In the genomic region with DNA sequence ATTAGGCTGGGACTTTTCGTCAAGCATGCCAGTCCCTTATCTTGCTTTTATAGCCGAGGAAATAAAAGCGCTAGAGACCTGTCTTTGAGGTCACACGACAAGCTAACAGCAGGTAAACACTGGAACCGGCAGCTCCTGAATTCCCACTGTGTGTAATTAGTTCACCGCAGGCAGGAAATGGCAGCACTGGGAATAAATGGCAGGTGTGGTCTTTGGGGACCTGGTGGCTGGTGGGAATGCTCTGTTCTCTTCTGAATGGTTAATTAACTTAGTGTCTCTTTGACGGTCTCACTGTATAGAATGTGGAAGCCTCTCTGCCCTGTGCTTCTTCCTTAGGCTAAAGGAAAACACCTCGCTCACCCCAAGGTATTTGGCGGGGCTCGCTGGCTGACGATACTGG, we compare ENCODE assay signal across 9 mouse cellular contexts. TPM values are rescaled to one million over a fixed set of nuclear protein-coding genes. Genes with fewer than 3 reads are reported as not detected.
A peak's percentile ranks its signal among the peaks of the same experiment; 100 is the strongest.
DNase-seq lines count a peak whose midpoint lies in the region; ATAC-seq and TF ChIP-seq lines count a peak whose summit lies in the region.
"Had no signal": no experiment of that assay in that cellular context is flagged by ENCODE, and none has a peak within 500 bp of the region (broad histone marks: within the 10 kb centered on the region; RNA-seq: fewer than 3 reads in every experiment).

No protein-coding gene starts in this region.

- peaks cover 14% of the 10 kb centered on the region for H3K4me1 ChIP-seq in liver, postnatal 0 days (ENCODE audit: insufficient read depth)
- H3K4me1 ChIP-seq in hindbrain, embryonic 14.5 days (replicated peaks; ENCODE audit: control insufficient read depth, insufficient read depth, low read length), result peaks cover 11% of the 10 kb centered on the region; the same call in 1 of the 2 replicates

- no peak for TF ChIP-seq CTCF in liver, postnatal 0 days (IDR thresholded peaks at IDR 0.05; ENCODE audit: low read depth)

- no peaks in the 10 kb centered on the region for H3K27me3 ChIP-seq in liver, postnatal 0 days (ENCODE audit: insufficient read depth, low read length)
- no peaks in the 10 kb centered on the region for H3K27me3 ChIP-seq in myocyte (ENCODE audit: control insufficient read depth, insufficient read depth, insufficient read length)
- no peaks in the 10 kb centered on the region for H3K27me3 ChIP-seq in hindbrain, embryonic 14.5 days (ENCODE audit: control insufficient read depth, insufficient read depth, low read length)

- H3K4me3 ChIP-seq in liver, postnatal 0 days (ENCODE audit: low read depth, low read length), result no peak overlapping the region
- no peak overlapping the region for H3K4me3 ChIP-seq in myocyte
- no peak overlapping the region for H3K4me3 ChIP-seq in hindbrain, embryonic 14.5 days (replicated peaks; ENCODE audit: low read length)

- no peak overlapping the region for H3K9ac ChIP-seq in liver, postnatal 0 days (replicated peaks)
- H3K9ac ChIP-seq in hindbrain, embryonic 14.5 days, result no peak overlapping the region

- ATAC-seq in liver, postnatal 0 days, result no peak
- ATAC-seq in hematopoietic stem cell, adult 5-6 weeks (replicated peaks in 1 of 2; ENCODE audit: insufficient read depth in 1 of 2, low FRiP score in 2 of 2, low TSS enrichment in 1 of 2, low read depth in 1 of 2, poor library complexity in 2 of 2, severe bottlenecking in 2 of 2), result peak; percentile 5 to 6; a peak in 1 of 4 replicates
- ATAC-seq in hindbrain, embryonic 14.5 days (ENCODE audit: low FRiP score), result no peak

- H3K27ac ChIP-seq in liver, postnatal 0 days (ENCODE audit: low read depth), result no peak overlapping the region
- no peak overlapping the region for H3K27ac ChIP-seq in hindbrain, embryonic 14.5 days

- WGBS in liver, postnatal 0 days (ENCODE audit: insufficient replicate concordance), result 42% methylated on average over 11 of the region's 11 CpGs
- WGBS in hindbrain, embryonic 14.5 days, result 30% methylated on average over 11 of the region's 11 CpGs

- peak overlapping the region; percentile 23; the same call in 1 of the 2 replicates for H3K4me2 ChIP-seq in liver, postnatal 0 days (ENCODE audit: low read depth, low read length)
- peak overlapping the region; percentile 46 for H3K4me2 ChIP-seq in myocyte (ENCODE audit: low read depth)
- no peak overlapping the region for H3K4me2 ChIP-seq in hindbrain, embryonic 14.5 days (replicated peaks)

- no peak overlapping the region for H3ac ChIP-seq in myocyte (ENCODE audit: control insufficient read depth, insufficient read length)

- H3K9me3 ChIP-seq in liver, postnatal 0 days (ENCODE audit: low read length), result no peaks in the 10 kb centered on the region
- no peaks in the 10 kb centered on the region for H3K9me3 ChIP-seq in hindbrain, embryonic 14.5 days (ENCODE audit: control insufficient read depth, low read length)

- no peaks in the 10 kb centered on the region for H3K36me3 ChIP-seq in liver, postnatal 0 days (replicated peaks; ENCODE audit: insufficient read depth, low read length)
- no peaks in the 10 kb centered on the region for H3K36me3 ChIP-seq in myocyte (ENCODE audit: control insufficient read depth, insufficient read depth)
- no peaks in the 10 kb centered on the region for H3K36me3 ChIP-seq in hindbrain, embryonic 14.5 days (replicated peaks; ENCODE audit: control insufficient read depth, insufficient read depth)

- TF ChIP-seq EP300 in liver, postnatal 0 days (IDR thresholded peaks at IDR 0.05; ENCODE audit: low read depth), result no peak

- no peak for DNase-seq in liver, postnatal 0 days
- no peak for DNase-seq in liver
- peak; percentile 78 for DNase-seq in R1 (ENCODE audit: low read depth, low spot score)
- no peak for DNase-seq in retina, postnatal 1 day
- no peak for DNase-seq in hindbrain, embryonic 14.5 days (ENCODE audit: low spot score)

- no peaks in the 10 kb centered on the region for H3K79me2 ChIP-seq in myocyte (ENCODE audit: control insufficient read depth, insufficient read depth)

- TF ChIP-seq POLR2A in myocyte (IDR thresholded peaks at IDR 0.05; ENCODE audit: insufficient read length, low read depth), result no peak

TF ChIP-seq in myocyte, 11 proteins besides CTCF, POLR2A, EP300 and RAD21:
- TF ChIP-seq USF1 (IDR thresholded peaks at IDR 0.05; ENCODE audit: low read depth) (no peak), TCF3 (IDR thresholded peaks at IDR 0.05; ENCODE audit: insufficient read length, low read depth) (no peak), SRF (IDR thresholded peaks at IDR 0.05; ENCODE audit: control insufficient read depth, insufficient read length, low read depth) (no peak), MAX (IDR thresholded peaks at IDR 0.05; ENCODE audit: low read depth) (no peak), MYOD1 (IDR thresholded peaks at IDR 0.05; ENCODE audit: control insufficient read depth in 1 of 3, insufficient read length in 2 of 3, low read depth in 2 of 3) (no peak)

RNA-seq across cellular contexts. Expression of a gene that starts 23.9 kb away (rescaled TPM):
- not detected in 2 replicates for polyA plus RNA-seq in liver, postnatal 0 days (2015; fragmentation: Nextera tagmentation; extraction: Ambion mirVana)
- 1.2 and 3.9 TPM in 2 replicates for total RNA-seq in hematopoietic stem cell, adult 5-6 weeks (2017)
- polyA plus RNA-seq in myocyte (2012; fragmentation: generic; extraction: Trizol), result 0.35 TPM
- 14.6 and 16.7 TPM in 2 replicates for polyA plus RNA-seq in hindbrain, embryonic 14.5 days (2014; fragmentation: Nextera tagmentation; extraction: Ambion mirVana)
- total RNA-seq: gastrocnemius, adult 18-20 months; MEL had no signal

Comparison
In these comparisons a context has a peak if more than half of its experiments do, and no peak if none do; other contexts are left out.
1. ATAC-seq: peak in hematopoietic stem cell, adult 5-6 weeks (2 of 2); none in liver, postnatal 0 days (single experiment) and hindbrain, embryonic 14.5 days (single experiment).
2. RNA of a gene that starts 23.9 kb away (polyA plus RNA-seq): 14.6 to 16.7 TPM in hindbrain, embryonic 14.5 days; 0.35 TPM in myocyte (single experiment) and not detected in liver, postnatal 0 days; every median in the first group is over 10 times any median in the second.